Mouse (Mus musculus) E14TG2a.4 (cell line): ENCODE measurements around the gene Nfatc3.

Source experiments
- CTCF ChIP-seq: conservative IDR thresholded peaks from 2 replicates; pipeline ENCODE4 v1.5.1; 2014; ENCODE audit warnings: low read length
- NANOG ChIP-seq: IDR thresholded peaks from 2 replicates; pipeline ENCODE4 v1.6.1; 2014; ENCODE audit warnings: borderline replicate concordance, low read length, mixed read lengths
- POU5F1 ChIP-seq: IDR thresholded peaks from 2 replicates; pipeline ENCODE4 v1.6.1; 2014; ENCODE audit warnings: low read length, borderline replicate concordance

DNA sequence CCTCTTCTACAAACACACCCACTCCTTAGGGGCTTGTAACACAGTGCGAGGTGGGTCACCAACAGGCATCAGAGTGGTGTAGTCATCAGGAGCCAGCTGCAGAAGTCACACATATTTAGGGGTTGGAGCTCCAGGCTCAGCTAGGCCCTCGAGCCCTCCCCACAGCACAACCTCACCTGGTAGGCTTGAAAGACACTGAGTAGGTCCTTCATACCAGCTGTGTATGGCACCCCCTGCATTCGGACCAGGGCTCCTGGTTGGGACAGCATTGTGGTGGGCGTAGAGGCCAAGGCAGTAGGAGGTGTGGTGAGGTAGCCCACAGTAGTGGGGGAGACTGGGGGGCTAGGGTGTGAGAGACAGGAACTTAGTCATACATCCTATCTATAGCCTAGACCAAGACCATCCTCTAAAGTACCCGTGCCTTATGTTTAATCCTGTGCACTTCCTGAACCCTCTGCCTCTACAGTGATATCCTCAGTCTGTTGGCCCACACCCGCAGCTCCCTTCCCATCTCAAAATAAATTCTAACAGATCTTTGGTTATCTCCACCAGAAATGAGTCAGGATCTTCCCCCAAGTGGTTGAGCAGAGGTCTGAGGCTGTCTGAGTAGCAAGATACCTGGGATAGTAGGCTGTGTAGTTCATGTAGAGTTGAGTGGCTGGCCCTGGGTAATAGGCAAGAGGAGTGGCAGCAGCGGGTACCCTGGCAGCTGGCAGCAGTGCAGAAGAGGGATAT, 73.0 kb downstream of the Nfatc3 start:
- TF ChIP-seq CTCF, result no peak
- no peak for TF ChIP-seq POU5F1
- no peak for TF ChIP-seq NANOG
